Comparison of ENCODE assay signal across 9 mouse cellular contexts in genomic region chr12:40222251-40223081, GRCm38 (mm10). TPM values are rescaled to one million over a fixed set of nuclear protein-coding genes. Genes with fewer than 3 reads are reported as not detected.
DNase-seq lines count a peak whose midpoint lies in the region; ATAC-seq lines count a peak whose summit lies in the region.
"Had no signal": no experiment of that assay in that cellular context is flagged by ENCODE, and none has a peak within 500 bp of the region (broad histone marks: within the 10 kb centered on the region; RNA-seq: fewer than 3 reads in every experiment).

No protein-coding gene starts in this region.

- H3K27me3 ChIP-seq in erythroblast, embryonic 14.5 days (ENCODE audit: control insufficient read depth), result no peaks in the 10 kb centered on the region
- no peaks in the 10 kb centered on the region for H3K27me3 ChIP-seq in heart, embryonic 12.5 days (replicated peaks)
- no peaks in the 10 kb centered on the region for H3K27me3 ChIP-seq in kidney, embryonic 16.5 days (ENCODE audit: insufficient read depth, low read length)

- H3K9ac ChIP-seq in heart, embryonic 12.5 days, result peak overlapping the region; percentile 98
- H3K9ac ChIP-seq in kidney, embryonic 16.5 days (replicated peaks; ENCODE audit: low read length), result peak overlapping the region; percentile 94

- ATAC-seq in heart, embryonic 12.5 days (ENCODE audit: insufficient number of reproducible peaks, low FRiP score), result peak; percentile 93
- ATAC-seq in kidney, embryonic 16.5 days (ENCODE audit: low FRiP score, low TSS enrichment), result peak; percentile 97

- H3K27ac ChIP-seq in heart, embryonic 12.5 days (ENCODE audit: poor library complexity, severe bottlenecking), result peak overlapping the region; percentile 99
- peak overlapping the region; percentile 95 for H3K27ac ChIP-seq in kidney, embryonic 16.5 days (ENCODE audit: low read length)

- under 1% methylated on average over 79 of the region's 81 CpGs for WGBS in heart, embryonic 12.5 days
- under 1% methylated on average over 81 of the region's 81 CpGs for whole genome bisulfite sequencing in kidney, embryonic 16.5 days

- H3K9me3 ChIP-seq in erythroblast, embryonic 14.5 days (ENCODE audit: control insufficient read depth, low read length), result no peaks in the 10 kb centered on the region
- H3K9me3 ChIP-seq in heart, embryonic 12.5 days (replicated peaks), result no peaks in the 10 kb centered on the region
- no peaks in the 10 kb centered on the region for H3K9me3 ChIP-seq in kidney, embryonic 16.5 days (ENCODE audit: low read length)

- DNase-seq in CD4-positive, CD25-positive, alpha-beta regulatory T cell, adult 2 months (ENCODE audit: low read depth, low spot score), result peak; percentile 91
- peak; percentile 91 for DNase-seq in brain, embryonic 18.5 days (ENCODE audit: low read depth, low spot score)
- DNase-seq in liver, result peak; percentile 93
- DNase-seq in monocyte, adult 2 months (ENCODE audit: low read depth in 1 of 2, low spot score in 2 of 2), result peak; percentile 66 to 84
- peak; percentile 93 to 95 for DNase-seq in spleen, postnatal 36 days (ENCODE audit: low spot score in 2 of 2)

- peak overlapping the region; percentile 70 for H3K4me2 ChIP-seq in heart, embryonic 12.5 days
- peak overlapping the region; percentile 59 for H3K4me2 ChIP-seq in kidney, embryonic 16.5 days (replicated peaks; ENCODE audit: low read depth, low read length)

- H3K4me1 ChIP-seq in erythroblast, embryonic 14.5 days (ENCODE audit: control insufficient read depth), result peaks cover 39% of the 10 kb centered on the region
- H3K4me1 ChIP-seq in heart, embryonic 12.5 days (replicated peaks), result peaks cover 9% of the 10 kb centered on the region
- H3K4me1 ChIP-seq in kidney, embryonic 16.5 days (ENCODE audit: insufficient read depth, low read length), result peaks cover 16% of the 10 kb centered on the region

- peak overlapping the region; percentile 89 for H3K4me3 ChIP-seq in erythroblast, embryonic 14.5 days (replicated peaks)
- H3K4me3 ChIP-seq in heart, embryonic 12.5 days, result peak overlapping the region; percentile 96
- H3K4me3 ChIP-seq in kidney, embryonic 16.5 days (ENCODE audit: low read length), result peak overlapping the region; percentile 86

- peaks cover 10% of the 10 kb centered on the region for H3K36me3 ChIP-seq in erythroblast, embryonic 14.5 days (ENCODE audit: control insufficient read depth)
- H3K36me3 ChIP-seq in heart, embryonic 12.5 days, result peaks cover 3% of the 10 kb centered on the region; the same call in 1 of the 2 replicates
- H3K36me3 ChIP-seq in kidney, embryonic 16.5 days (ENCODE audit: insufficient read depth, low read length), result 0 out of 2 replicates have a peak, but pooled peaks cover 2% of the 10 kb centered on the region

RNA-seq across cellular contexts. Expression of gene Lsmem1, which starts 23.2 kb away (rescaled TPM):
- polyA plus RNA-seq in erythroblast, embryonic 14.5 days (2012), result not detected in 2 replicates
- 28.4 and 28.7 TPM in 2 replicates for polyA plus RNA-seq in heart, embryonic 12.5 days (2016; fragmentation: Nextera tagmentation; extraction: Ambion mirVana)
- polyA plus RNA-seq in kidney, embryonic 16.5 days (2015; fragmentation: Nextera tagmentation; extraction: Ambion mirVana), result 0.21 and 0.23 TPM in 2 replicates
- polyA plus RNA-seq: gonadal fat pad, adult 2 months had no signal

RNA-seq across cellular contexts. Expression of gene Ifrd1, which starts 25.8 kb away (rescaled TPM):
- polyA plus RNA-seq in erythroblast, embryonic 14.5 days (2012), result 1.8 and 2.0 TPM in 2 replicates
- polyA plus RNA-seq in heart, embryonic 12.5 days (2016; fragmentation: Nextera tagmentation; extraction: Ambion mirVana), result 115 and 118 TPM in 2 replicates
- polyA plus RNA-seq in kidney, embryonic 16.5 days (2015; fragmentation: Nextera tagmentation; extraction: Ambion mirVana), result 88.7 and 103 TPM in 2 replicates

Comparison
In these comparisons a context has a peak if more than half of its experiments do, and no peak if none do; other contexts are left out.
1. Peak in every context shown above with its lines: DNase-seq, ATAC-seq, H3K4me3 ChIP-seq and H3K27ac ChIP-seq.
2. RNA of gene Lsmem1, which starts 23.2 kb away (polyA plus RNA-seq): 28.4 to 28.7 TPM in heart, embryonic 12.5 days; 0.21 to 0.23 TPM in kidney, embryonic 16.5 days and not detected in erythroblast, embryonic 14.5 days; every median in the first group is over 10 times any median in the second.
3. RNA of gene Ifrd1, which starts 25.8 kb away (polyA plus RNA-seq): 115 to 118 TPM in heart, embryonic 12.5 days and 88.7 to 103 TPM in kidney, embryonic 16.5 days; 1.8 to 2.0 TPM in erythroblast, embryonic 14.5 days; every median in the first group is over 10 times any median in the second.